Mouse (Mus musculus): ENCODE measurements at regions not wholly inside any gene's neighbourhood (a gene's known extent, or its start where the extent isn't known, plus 50 kb on each side); places are given as distances from the start of the nearest gene placed in this dataset.

DNA sequence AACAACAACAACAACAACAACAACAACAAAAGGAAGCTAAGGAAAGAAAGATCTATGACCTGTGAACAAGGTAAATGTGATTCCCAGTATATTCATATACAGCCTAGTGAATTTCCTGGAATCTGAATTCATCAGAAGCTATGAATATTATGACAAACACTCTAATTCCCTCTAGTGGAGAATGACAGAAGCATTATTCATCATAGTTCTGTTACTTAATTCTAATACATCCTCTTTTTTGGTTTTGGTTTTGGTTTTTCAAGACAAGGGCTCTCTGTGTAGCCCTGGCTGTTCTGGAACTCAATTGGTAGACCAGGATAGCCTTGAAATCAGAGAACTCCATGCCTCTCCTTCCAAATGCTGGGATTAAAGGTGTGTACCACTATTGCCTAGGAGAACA is 106.6 kb upstream of the Kcnab1 start:
- ATAC-seq (no peak), DNase-seq (ENCODE audit: low read depth, low spot score) (no peak)
- POLR2A ChIA-PET = no interaction called here
- no peaks in the 10 kb centered on the region for H3K27me3 ChIP-seq
- no peak for TF ChIP-seq CTCF (IDR thresholded peaks at IDR 0.05)
- in situ Hi-C loops (cut with MboI; ENCODE audit: low pct_unique_long_range_greater_than_20kb) = no loop called here
- CTCF ChIA-PET = no interaction called here

DNA sequence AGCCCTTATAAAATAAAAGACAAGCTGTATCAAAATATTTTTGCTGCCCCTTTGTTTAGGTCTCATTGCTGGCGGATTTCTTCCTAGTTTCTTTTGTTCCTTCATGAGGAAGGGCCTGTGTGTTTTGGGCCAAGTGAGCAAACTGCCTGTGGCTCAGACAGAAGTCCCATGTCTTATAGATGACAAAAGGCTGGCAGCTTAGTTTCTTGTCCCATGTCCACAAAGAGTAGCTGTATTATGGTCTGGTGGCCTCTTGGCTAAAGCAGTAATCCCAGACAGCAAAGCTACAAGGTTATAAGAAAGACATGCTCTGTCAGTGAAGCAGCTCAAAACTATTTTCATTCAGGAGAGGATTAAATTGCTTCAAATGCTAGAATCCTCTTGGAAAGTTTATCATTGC is 103.1 kb upstream of the Kcnab1 start:
- no peak for TF ChIP-seq CTCF (IDR thresholded peaks at IDR 0.05)
- POLR2A ChIA-PET = no interaction called here
- CTCF ChIA-PET = interaction anchor here (2.0 kb wide), 1 partner anchor 12 kb away, joined by 6 read pairs; no protein-coding TSS in a partner anchor
- H3K27me3 ChIP-seq = no peaks in the 10 kb centered on the region
- no peak for DNase-seq (ENCODE audit: low read depth, low spot score)
- no peak for ATAC-seq
- in situ Hi-C loops (cut with MboI; ENCODE audit: low pct_unique_long_range_greater_than_20kb) = no loop called here

DNA sequence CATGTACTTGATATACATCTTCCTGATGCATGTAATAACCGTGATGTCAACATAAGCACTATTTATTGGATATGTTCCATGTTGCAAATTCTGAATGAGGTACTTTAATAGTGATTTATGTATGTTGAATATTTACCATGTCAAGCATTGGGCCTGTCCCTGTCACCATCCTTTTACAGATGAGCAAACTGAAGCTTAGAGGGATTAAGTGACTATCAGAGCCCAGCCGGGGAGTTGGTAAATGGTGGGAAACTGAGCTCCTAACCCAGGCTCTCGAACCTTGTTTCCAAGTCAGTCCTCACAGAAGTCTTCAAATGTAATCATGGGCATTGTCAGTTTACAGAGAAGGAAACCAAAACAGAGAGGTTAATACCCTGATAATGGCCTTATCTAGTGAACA is 102.6 kb upstream of the Kcnab1 start:
- DNase-seq (ENCODE audit: low read depth, low spot score) = no peak
- H3K27me3 ChIP-seq = no peaks in the 10 kb centered on the region
- ChIA-PET CTCF (interaction anchor here (2.0 kb wide), 1 partner anchor 12 kb away, joined by 6 read pairs; no protein-coding TSS in a partner anchor), POLR2A (no interaction called here)
- TF ChIP-seq CTCF (IDR thresholded peaks at IDR 0.05) = no peak
- ATAC-seq = no peak
- in situ Hi-C loops (cut with MboI; ENCODE audit: low pct_unique_long_range_greater_than_20kb) = no loop called here

DNA sequence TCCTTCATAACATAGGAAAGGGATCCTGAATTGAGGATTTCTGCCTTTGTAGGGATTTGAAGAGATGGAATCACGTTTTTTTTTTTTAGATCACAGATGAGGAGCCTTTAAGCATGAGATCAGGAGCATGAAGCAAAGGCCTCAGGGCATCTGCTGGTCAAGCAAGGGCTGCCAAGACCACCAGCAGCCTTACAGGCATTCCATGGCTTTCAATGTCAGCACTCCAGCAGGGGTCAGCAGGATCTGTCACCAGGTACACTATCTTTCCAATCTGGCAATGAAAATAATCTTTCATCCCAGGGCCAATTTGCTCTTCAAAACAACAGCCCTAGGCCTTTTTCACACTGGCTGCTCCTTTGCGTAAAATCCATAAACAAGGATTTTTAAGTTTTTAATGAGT is 85.3 kb upstream of the Kcnab1 start:
- peaks cover 3% of the 10 kb centered on the region for H3K27me3 ChIP-seq
- ChIA-PET CTCF (no interaction called here), POLR2A (no interaction called here)
- no peak for TF ChIP-seq CTCF (IDR thresholded peaks at IDR 0.05)
- in situ Hi-C loops (cut with MboI; ENCODE audit: low pct_unique_long_range_greater_than_20kb) = no loop called here
- ATAC-seq = no peak
- no peak for DNase-seq (ENCODE audit: low read depth, low spot score)

DNA sequence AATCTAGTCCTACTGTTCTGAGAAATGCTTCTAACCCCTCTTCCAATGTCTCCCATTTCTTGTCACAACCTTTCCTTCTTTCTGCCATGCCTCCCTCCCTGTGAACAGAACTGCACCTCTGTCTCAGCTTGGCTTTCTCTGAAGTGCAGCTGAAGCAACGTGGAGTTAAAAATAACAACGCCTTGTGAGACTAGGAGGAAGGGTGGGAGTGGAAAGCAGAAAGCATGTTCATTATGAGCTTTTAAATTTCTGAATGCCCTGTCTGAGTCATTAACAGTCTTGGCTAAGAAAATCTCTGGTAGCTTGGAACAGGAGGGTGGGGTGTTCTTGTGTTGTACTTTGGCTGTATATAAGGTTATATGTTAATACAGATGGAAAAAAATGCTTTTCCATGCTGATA is 71.6 kb upstream of the Kcnab1 start:
- no peaks in the 10 kb centered on the region for H3K27me3 ChIP-seq
- in situ Hi-C loops (cut with MboI; ENCODE audit: low pct_unique_long_range_greater_than_20kb) = no loop called here
- DNase-seq (ENCODE audit: low read depth, low spot score) = no peak
- TF ChIP-seq CTCF (IDR thresholded peaks at IDR 0.05) = no peak
- POLR2A ChIA-PET = no interaction called here
- ATAC-seq = no peak
- CTCF ChIA-PET = interaction anchor here (1.5 kb wide), 1 partner anchor 11 kb away, joined by 4 read pairs; no protein-coding TSS in a partner anchor

DNA sequence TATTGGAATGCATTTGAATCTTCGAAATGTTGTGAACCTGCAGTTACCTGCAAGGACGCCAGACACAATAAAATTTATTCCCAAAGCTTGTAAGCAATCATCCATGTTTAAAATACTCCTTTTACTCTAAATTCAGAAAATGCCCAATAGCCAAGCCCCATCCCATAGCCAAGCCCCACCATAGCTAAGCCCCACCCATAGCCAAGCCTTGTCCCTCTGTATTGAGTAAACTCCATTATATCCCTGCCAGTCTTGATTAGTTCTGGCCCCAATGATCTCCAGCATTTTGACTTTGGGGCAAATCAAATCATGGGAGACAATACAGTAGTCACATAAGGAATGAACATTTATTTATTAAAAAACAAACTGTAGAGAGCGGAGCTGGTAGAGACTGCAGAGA is 61.3 kb upstream of the Kcnab1 start:
- no peak for TF ChIP-seq CTCF (IDR thresholded peaks at IDR 0.05)
- in situ Hi-C loops (cut with MboI; ENCODE audit: low pct_unique_long_range_greater_than_20kb) = no loop called here

DNA sequence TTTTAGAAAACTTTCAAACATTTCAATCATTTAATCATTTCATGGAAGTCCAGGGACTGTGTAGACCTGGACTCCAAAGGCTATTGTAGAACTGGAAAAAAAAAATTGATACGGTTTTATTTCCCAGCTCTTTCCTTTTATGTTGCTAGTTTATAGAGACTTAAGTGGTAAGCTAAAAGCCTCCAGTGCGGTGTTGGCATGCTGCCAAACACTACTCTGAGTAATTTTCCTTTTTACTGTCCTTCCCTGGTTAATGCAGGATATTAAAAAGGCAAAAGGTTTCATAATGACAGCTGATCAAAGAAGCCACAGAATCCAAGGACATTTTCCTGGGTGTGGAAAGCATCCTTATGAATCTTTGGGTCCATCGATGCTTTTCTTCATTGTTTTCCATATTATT is 53.8 kb upstream of the Kcnab1 start:
- ATAC-seq = no peak
- TF ChIP-seq CTCF (IDR thresholded peaks at IDR 0.05) = no peak
- in situ Hi-C loops (cut with MboI; ENCODE audit: low pct_unique_long_range_greater_than_20kb) = no loop called here
- peak; percentile 7 for DNase-seq (ENCODE audit: low read depth, low spot score)
- POLR2A ChIA-PET = no interaction called here
- no peaks in the 10 kb centered on the region for H3K27me3 ChIP-seq
- CTCF ChIA-PET = interaction anchor here (1.4 kb wide), 1 partner anchor 30 kb away, joined by 4 read pairs; no protein-coding TSS in a partner anchor

More for the DNA sequence above, 61.3 kb upstream of the Kcnab1 start:
- POLR2A ChIA-PET = no interaction called here
- DNase-seq (ENCODE audit: low read depth, low spot score) (no peak), ATAC-seq (no peak)
- H3K27me3 ChIP-seq = no peaks in the 10 kb centered on the region
- CTCF ChIA-PET = interaction anchor here (0.7 to 1.7 kb wide), 2 partner anchors 10 to 14 kb away, joined by 3 to 4 read pairs; no protein-coding TSS in a partner anchor

Data from Patski (cell line).